8 mouse cellular contexts compared by ENCODE assay signal in genomic region chr6:119330506-119330905, GRCm38 (mm10). TPM values are rescaled to one million over a fixed set of nuclear protein-coding genes. Genes with fewer than 3 reads are reported as not detected.
DNase-seq lines count a peak whose midpoint lies in the region; ATAC-seq and TF ChIP-seq lines count a peak whose summit lies in the region.

Gene Lrtm2, minus strand, starts transcription at chr6:119330766.

- no peaks in the 10 kb centered on the region for H3K9me3 ChIP-seq in E14TG2a.4 (ENCODE audit: low read length)
- no peaks in the 10 kb centered on the region for H3K9me3 ChIP-seq in embryonic facial prominence, embryonic 14.5 days (ENCODE audit: control insufficient read depth, low read length)
- no peaks in the 10 kb centered on the region for H3K9me3 ChIP-seq in stomach, embryonic 14.5 days (ENCODE audit: control insufficient read depth, low read depth, low read length)

- peak within 1 kb of the TSS; percentile 52 for H3K4me2 ChIP-seq in embryonic facial prominence, embryonic 14.5 days (ENCODE audit: low read depth, low read length)
- peak within 1 kb of the TSS; percentile 48 for H3K4me2 ChIP-seq in stomach, embryonic 14.5 days (replicated peaks; ENCODE audit: low read depth, low read length)

- peak within 1 kb of the TSS; percentile 79 for H3K4me3 ChIP-seq in E14TG2a.4 (replicated peaks; ENCODE audit: low read length)
- peak within 1 kb of the TSS; percentile 37 for H3K4me3 ChIP-seq in embryonic facial prominence, embryonic 14.5 days (ENCODE audit: low read depth, low read length)
- H3K4me3 ChIP-seq in stomach, embryonic 14.5 days (ENCODE audit: low read depth, low read length), result peak within 1 kb of the TSS; percentile 31

- DNase-seq in ES-CJ7 (ENCODE audit: low read depth, low spot score), result peak; percentile 34
- DNase-seq in embryonic facial prominence, embryonic 14.5 days (ENCODE audit: low spot score), result peak; percentile 56
- DNase-seq in kidney, postnatal 4 days, result peak; percentile 45 to 58
- DNase-seq in mesoderm, embryonic 11.5 days (ENCODE audit: low read depth, low spot score), result peak; percentile 43

- H3K36me3 ChIP-seq in E14TG2a.4 (ENCODE audit: insufficient read depth, low read length), result no peaks in the 10 kb centered on the region
- H3K36me3 ChIP-seq in embryonic facial prominence, embryonic 14.5 days (ENCODE audit: control insufficient read depth, insufficient read depth, low read length), result no peaks in the 10 kb centered on the region
- H3K36me3 ChIP-seq in stomach, embryonic 14.5 days (ENCODE audit: control insufficient read depth, insufficient read depth, low read length), result no peaks in the 10 kb centered on the region

- peak within 1 kb of the TSS; percentile 14; the same call in 1 of the 2 replicates for H3K9ac ChIP-seq in embryonic facial prominence, embryonic 14.5 days (ENCODE audit: low read depth, low read length)
- no peak within 1 kb of the TSS for H3K9ac ChIP-seq in stomach, embryonic 14.5 days (replicated peaks; ENCODE audit: low read depth, low read length)

- 0% methylated on average over 23 of the region's 31 CpGs for WGBS in embryonic facial prominence, embryonic 14.5 days
- under 1% methylated on average over 30 of the region's 31 CpGs for WGBS in stomach, embryonic 14.5 days

- H3K4me1 ChIP-seq in E14TG2a.4 (replicated peaks; ENCODE audit: low read depth, low read length), result peaks cover 76% of the 10 kb centered on the region
- peaks cover 3% of the 10 kb centered on the region; the same call in 1 of the 2 replicates for H3K4me1 ChIP-seq in embryonic facial prominence, embryonic 14.5 days (ENCODE audit: control insufficient read depth, insufficient read depth, low read length)
- H3K4me1 ChIP-seq in stomach, embryonic 14.5 days (ENCODE audit: control insufficient read depth, insufficient read depth, low read length), result 0 out of 2 replicates have a peak, but pooled peaks cover 3% of the 10 kb centered on the region

- peaks cover 82% of the 10 kb centered on the region for H3K27me3 ChIP-seq in E14TG2a.4 (ENCODE audit: insufficient read depth, low read length)
- peaks cover 55% of the 10 kb centered on the region for H3K27me3 ChIP-seq in embryonic facial prominence, embryonic 14.5 days (replicated peaks; ENCODE audit: control insufficient read depth, insufficient read depth, low read length)
- peaks cover 35% of the 10 kb centered on the region for H3K27me3 ChIP-seq in stomach, embryonic 14.5 days (ENCODE audit: control insufficient read depth, insufficient read depth, low read length)

- H3K27ac ChIP-seq in embryonic facial prominence, embryonic 14.5 days (replicated peaks; ENCODE audit: low read depth, low read length), result no peak within 1 kb of the TSS
- H3K27ac ChIP-seq in stomach, embryonic 14.5 days (ENCODE audit: low read length), result no peak within 1 kb of the TSS

- ATAC-seq in embryonic facial prominence, embryonic 14.5 days (ENCODE audit: low read depth), result no peak
- no peak for ATAC-seq in stomach, embryonic 14.5 days (ENCODE audit: insufficient number of reproducible peaks, insufficient read depth, low FRiP score, low read depth)
- ATAC-seq in monocyte, adult 5-6 weeks (replicated peaks; ENCODE audit: insufficient number of reproducible peaks, low FRiP score, low TSS enrichment, poor library complexity, severe bottlenecking), result no peak
- ATAC-seq in activated CD4-positive, CD25-positive, alpha-beta regulatory T cell, adult 4 months, result no peak

- TF ChIP-seq CTCF in E14TG2a.4 (conservative IDR thresholded peaks at IDR 0.05; ENCODE audit: low read length), result no peak

RNA-seq across cellular contexts. Expression of gene Lrtm2, which starts in this region (rescaled TPM):
- 0.18 and 0.29 TPM in 2 replicates for polyA plus RNA-seq in embryonic facial prominence, embryonic 14.5 days (2014; fragmentation: Nextera tagmentation; extraction: Ambion mirVana)
- 0.23 and 0.38 TPM in 2 replicates for polyA plus RNA-seq in stomach, embryonic 14.5 days (2014; fragmentation: Nextera tagmentation; extraction: Ambion mirVana)
- total RNA-seq in monocyte, adult 5-6 weeks (2017), result 0.11 to 1.6 TPM (median 0.48 TPM) in 3 replicates
- not detected for polyA plus RNA-seq in activated CD4-positive, CD25-positive, alpha-beta regulatory T cell, adult 4 months (2017; shearing (Covaris generic))

Comparison
In these comparisons a context has a peak if more than half of its experiments do, and no peak if none do; other contexts are left out.
1. Peak in DNase-seq, H3K4me3 ChIP-seq, H3K9ac ChIP-seq and H3K4me2 ChIP-seq in embryonic facial prominence, embryonic 14.5 days; RNA of the gene not detected or under 1 TPM.